Mouse (Mus musculus): ENCODE measurements around the gene Cisd2. TPM values are rescaled to one million over a fixed set of nuclear protein-coding genes. Genes with fewer than 3 reads are reported as not detected.

The Cisd2 gene
- polyA plus RNA-seq (2015; fragmentation: Nextera tagmentation; extraction: Ambion mirVana): 27.7 and 28.9 TPM in 2 replicates

DNA sequence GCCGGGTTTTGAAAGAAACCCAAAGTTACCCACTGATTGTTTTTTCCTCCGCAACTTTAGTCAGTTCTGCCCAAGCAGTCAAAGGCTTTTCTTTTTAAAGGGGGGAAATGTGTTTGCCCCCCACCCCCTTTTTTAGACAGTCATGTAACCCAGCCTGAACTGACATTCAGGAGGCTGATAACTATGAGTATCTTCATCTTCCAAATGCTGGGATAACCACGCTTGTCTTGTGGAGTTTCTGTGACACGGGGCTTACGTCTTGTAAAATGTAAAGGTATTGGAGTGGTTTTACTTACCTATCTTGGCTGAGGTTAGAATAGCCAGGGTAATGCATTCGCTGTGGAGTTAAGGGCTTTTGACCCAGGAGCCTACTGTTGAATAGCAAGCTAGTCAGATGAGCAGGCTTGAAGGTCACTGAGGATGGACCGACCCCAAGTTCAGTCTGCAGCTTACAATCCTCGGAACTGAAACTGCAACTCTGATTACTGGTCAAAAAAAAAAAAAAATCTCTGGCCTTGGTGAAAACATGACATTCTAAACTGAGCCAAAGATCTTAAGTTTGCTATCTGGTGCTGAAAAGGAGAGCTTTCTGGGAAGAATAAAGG lies at the start of gene Cisd2:
Cisd2 (minus strand) TSS at position 318 of the 605 bp plus-strand sequence.
- 1% methylated on average over 8 of the region's 8 CpGs for WGBS (ENCODE audit: insufficient replicate concordance)

DNA sequence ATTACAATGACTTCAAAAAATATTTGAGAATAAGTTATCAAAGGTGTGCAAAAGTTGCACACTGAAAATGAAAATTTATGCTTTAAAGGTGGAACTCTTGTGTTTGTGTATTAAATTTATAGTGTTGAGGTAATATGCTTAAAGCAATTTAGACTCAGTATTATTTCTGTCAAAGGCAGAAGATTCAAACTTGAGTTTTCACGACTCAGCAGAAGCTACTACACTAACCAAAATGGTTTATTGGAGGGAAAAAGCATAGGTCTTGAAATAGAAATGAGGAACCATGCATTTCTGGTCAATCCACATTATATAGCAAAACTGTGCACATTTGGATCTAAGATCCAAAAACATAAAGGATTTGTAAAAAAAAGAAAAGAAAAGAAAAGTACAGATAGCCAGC lies 47.1 kb upstream of the Cisd2 start:
- no peak overlapping the region for H3K27ac ChIP-seq (replicated peaks)
- no peaks in the 10 kb centered on the region for H3K9me3 ChIP-seq (replicated peaks)
- H3K4me2 ChIP-seq: no peak overlapping the region
- H3K36me3 ChIP-seq (replicated peaks): peaks cover 14% of the 10 kb centered on the region
- H3K4me1 ChIP-seq (replicated peaks): no peaks in the 10 kb centered on the region
- H3K9ac ChIP-seq: no peak overlapping the region
- WGBS (ENCODE audit: insufficient replicate concordance): 21% methylated on average over 1 of the region's 1 CpGs
- H3K4me3 ChIP-seq (replicated peaks): no peak overlapping the region
- ATAC-seq (ENCODE audit: insufficient read depth): no peak
- no peaks in the 10 kb centered on the region for H3K27me3 ChIP-seq

More for the DNA sequence above, at the start of gene Cisd2:
- Histone ChIP-seq H3K9me3 (replicated peaks) (no peaks in the 10 kb centered on the region), H3K4me1 (replicated peaks) (peaks cover 31% of the 10 kb centered on the region), H3K27me3 (no peaks in the 10 kb centered on the region), H3K36me3 (replicated peaks) (no peaks in the 10 kb centered on the region; the same call in 1 of the 2 replicates), H3K4me2 (peak within 1 kb of the TSS; percentile 86), H3K4me3 (replicated peaks) (peak within 1 kb of the TSS; percentile 78), H3K9ac (peak within 1 kb of the TSS; percentile 86), H3K27ac (replicated peaks) (peak within 1 kb of the TSS; percentile 91)
- ATAC-seq (ENCODE audit: insufficient read depth): no peak

DNA sequence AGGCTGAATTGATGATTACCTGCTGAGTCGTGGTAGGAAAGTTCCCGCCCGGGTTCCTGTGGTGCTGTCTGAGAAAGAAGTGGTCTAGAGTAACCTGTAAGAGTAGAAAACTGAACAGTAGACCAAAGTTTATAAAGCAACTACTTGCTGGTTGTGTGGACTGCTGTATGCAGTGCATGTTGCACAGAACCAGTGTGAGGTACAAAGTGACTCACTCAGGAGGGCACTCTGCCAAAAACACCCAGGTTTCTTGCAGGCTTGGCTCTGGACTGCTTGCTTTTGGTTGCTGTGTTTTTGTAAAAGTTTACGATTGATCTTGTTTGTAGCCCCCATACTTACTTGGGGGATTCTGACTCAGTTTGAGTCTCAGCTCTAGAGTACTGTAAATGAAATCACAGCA lies 46.2 kb upstream of the Cisd2 start:
- 44% methylated on average over 4 of the region's 4 CpGs for WGBS (ENCODE audit: insufficient replicate concordance)
- H3K36me3 ChIP-seq (replicated peaks): peaks cover 14% of the 10 kb centered on the region
- peak; percentile 36; the same call in 1 of the 2 replicates for ATAC-seq (ENCODE audit: insufficient read depth)

DNA sequence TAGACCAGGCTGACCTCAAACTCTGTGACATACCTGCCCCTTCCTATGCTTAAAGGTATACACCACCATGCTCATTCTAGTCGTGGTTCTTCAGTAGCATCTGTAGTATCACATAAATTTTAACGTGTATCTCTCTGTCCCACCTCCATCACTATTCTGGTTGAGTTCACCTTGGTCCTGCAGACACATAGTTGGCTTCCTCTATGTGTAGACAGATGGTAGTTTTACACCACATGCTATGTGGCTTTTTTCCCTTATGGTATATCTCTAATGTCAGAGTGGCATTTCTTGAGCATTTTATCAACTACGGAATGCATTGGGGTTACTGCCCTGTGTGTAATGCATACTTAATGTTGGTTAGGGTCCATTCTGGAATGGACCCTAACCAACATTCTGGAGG lies 45.4 kb upstream of the Cisd2 start:
- no peak overlapping the region for H3K9ac ChIP-seq
- no peaks in the 10 kb centered on the region for H3K4me1 ChIP-seq (replicated peaks)
- no peak overlapping the region for H3K4me3 ChIP-seq (replicated peaks)
- H3K27me3 ChIP-seq: no peaks in the 10 kb centered on the region
- no peaks in the 10 kb centered on the region for H3K9me3 ChIP-seq (replicated peaks)
- H3K27ac ChIP-seq (replicated peaks): no peak overlapping the region
- peaks cover 22% of the 10 kb centered on the region for H3K36me3 ChIP-seq (replicated peaks)
- 44% methylated on average over 3 of the region's 3 CpGs for WGBS (ENCODE audit: insufficient replicate concordance)
- no peak overlapping the region for H3K4me2 ChIP-seq
- no peak for ATAC-seq (ENCODE audit: insufficient read depth)

More for the DNA sequence above, 46.2 kb upstream of the Cisd2 start:
- no peaks in the 10 kb centered on the region for H3K27me3 ChIP-seq
- no peak overlapping the region for H3K4me2 ChIP-seq
- H3K4me3 ChIP-seq (replicated peaks): no peak overlapping the region
- no peak overlapping the region for H3K27ac ChIP-seq (replicated peaks)
- no peaks in the 10 kb centered on the region for H3K4me1 ChIP-seq (replicated peaks)
- H3K9me3 ChIP-seq (replicated peaks): no peaks in the 10 kb centered on the region
- no peak overlapping the region for H3K9ac ChIP-seq

DNA sequence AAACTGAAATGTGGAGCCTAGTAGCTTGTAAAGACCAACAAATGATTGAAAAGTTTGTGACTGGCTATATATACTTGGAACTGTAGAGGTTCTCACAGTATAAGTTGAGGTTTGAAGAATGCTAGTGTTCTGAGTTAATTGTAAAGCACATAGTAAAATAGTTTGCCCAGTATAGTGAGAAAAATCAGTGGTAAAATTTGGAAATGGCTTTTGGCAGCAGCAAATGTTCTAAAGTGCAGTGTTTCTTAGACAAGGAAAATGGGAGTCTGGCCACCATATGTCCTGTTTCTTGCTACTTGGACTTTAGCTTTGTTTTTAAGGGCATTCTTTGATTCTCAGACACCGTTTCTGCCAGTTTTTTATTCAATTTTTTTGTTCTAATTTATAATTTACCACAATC lies 44.7 kb upstream of the Cisd2 start:
- no peak overlapping the region for H3K9ac ChIP-seq
- H3K27me3 ChIP-seq: no peaks in the 10 kb centered on the region
- peaks cover 28% of the 10 kb centered on the region for H3K36me3 ChIP-seq (replicated peaks)
- no peak overlapping the region for H3K4me2 ChIP-seq
- 85% methylated on average over 1 of the region's 1 CpGs for WGBS (ENCODE audit: insufficient replicate concordance)
- no peaks in the 10 kb centered on the region for H3K4me1 ChIP-seq (replicated peaks)
- no peak for ATAC-seq (ENCODE audit: insufficient read depth)
- no peaks in the 10 kb centered on the region for H3K9me3 ChIP-seq (replicated peaks)
- H3K27ac ChIP-seq (replicated peaks): no peak overlapping the region
- H3K4me3 ChIP-seq (replicated peaks): no peak overlapping the region

DNA sequence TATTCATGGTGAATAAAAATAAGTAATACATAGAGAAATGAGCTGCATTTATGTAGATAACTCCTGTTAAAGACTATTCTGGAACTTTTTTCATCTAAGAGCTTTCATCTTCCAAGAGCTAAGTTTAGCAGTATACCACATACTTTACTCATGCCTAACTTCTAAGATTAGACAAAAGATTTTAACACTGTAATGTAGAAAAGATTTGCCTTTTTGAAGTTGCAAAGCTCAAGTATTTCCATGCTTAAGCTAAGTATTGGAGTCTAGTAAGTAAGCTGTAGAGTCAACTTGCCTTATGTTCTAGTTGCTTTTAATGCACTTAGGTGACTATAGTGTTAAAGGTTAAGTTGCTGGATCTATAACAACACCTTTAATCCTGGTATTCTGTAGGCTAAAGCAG lies 35.3 kb upstream of the Cisd2 start:
- Histone ChIP-seq H3K4me1 (replicated peaks) (no peaks in the 10 kb centered on the region), H3K27me3 (no peaks in the 10 kb centered on the region), H3K4me3 (replicated peaks) (no peak overlapping the region), H3K27ac (replicated peaks) (no peak overlapping the region), H3K4me2 (no peak overlapping the region), H3K9ac (no peak overlapping the region), H3K9me3 (replicated peaks) (no peaks in the 10 kb centered on the region), H3K36me3 (replicated peaks) (peaks cover 68% of the 10 kb centered on the region)
- no peak for ATAC-seq (ENCODE audit: insufficient read depth)

DNA sequence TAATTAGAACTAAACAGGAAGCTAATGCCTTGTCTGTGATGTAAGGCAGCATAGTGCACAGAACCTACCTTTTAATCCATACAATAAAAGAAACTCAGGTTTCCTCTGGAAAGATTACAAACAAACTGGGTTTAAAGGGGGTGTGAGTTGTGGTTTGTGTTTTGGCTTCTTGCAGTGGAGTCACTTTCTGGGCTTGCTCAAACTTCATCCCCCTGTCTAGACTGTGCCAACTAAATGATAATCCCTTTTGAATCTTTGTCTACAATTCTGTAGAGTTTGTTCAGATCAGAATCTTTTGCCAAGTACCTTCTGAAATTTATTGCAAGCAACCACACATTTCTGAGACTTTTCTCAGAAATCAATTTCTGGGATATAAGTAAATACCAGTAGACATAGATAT lies 21.2 kb upstream of the Cisd2 start:
- no peak overlapping the region for H3K9ac ChIP-seq
- ATAC-seq (ENCODE audit: insufficient read depth): no peak
- no peak overlapping the region for H3K4me2 ChIP-seq
- peaks cover 31% of the 10 kb centered on the region for H3K36me3 ChIP-seq (replicated peaks)
- H3K4me3 ChIP-seq (replicated peaks): no peak overlapping the region
- no peak overlapping the region for H3K27ac ChIP-seq (replicated peaks)
- peaks cover 21% of the 10 kb centered on the region for H3K4me1 ChIP-seq (replicated peaks)
- no peaks in the 10 kb centered on the region for H3K9me3 ChIP-seq (replicated peaks)
- no peaks in the 10 kb centered on the region for H3K27me3 ChIP-seq

DNA sequence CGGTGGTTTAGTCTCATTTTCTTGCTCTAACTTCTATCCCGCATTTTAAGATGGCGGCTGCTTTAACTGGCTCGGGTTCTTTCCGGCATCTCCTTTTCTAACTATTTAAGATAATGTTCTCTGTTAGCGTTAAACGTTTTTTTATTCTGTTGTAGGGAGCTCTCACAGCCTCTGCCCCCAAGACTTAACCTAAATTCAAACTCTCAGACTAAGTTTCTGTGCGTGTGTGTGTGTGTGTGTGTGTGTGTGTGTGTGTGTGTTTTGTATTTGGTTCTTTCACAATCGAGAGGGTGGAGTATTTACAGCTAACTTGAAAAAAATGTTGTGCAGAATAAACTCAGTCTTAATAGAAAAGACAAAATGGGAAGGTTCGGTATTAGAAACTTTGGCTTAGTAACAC lies 16.9 kb upstream of the Cisd2 start:
- WGBS (ENCODE audit: insufficient replicate concordance): 23% methylated on average over 10 of the region's 10 CpGs
- ATAC-seq (ENCODE audit: insufficient read depth): no peak
- Histone ChIP-seq H3K4me1 (replicated peaks) (peaks cover 34% of the 10 kb centered on the region), H3K4me3 (replicated peaks) (peak overlapping the region; percentile 87), H3K4me2 (peak overlapping the region; percentile 81), H3K9ac (peak overlapping the region; percentile 97), H3K36me3 (replicated peaks) (peaks cover 18% of the 10 kb centered on the region), H3K27me3 (no peaks in the 10 kb centered on the region), H3K9me3 (replicated peaks) (no peaks in the 10 kb centered on the region), H3K27ac (replicated peaks) (peak overlapping the region; percentile 100)

DNA sequence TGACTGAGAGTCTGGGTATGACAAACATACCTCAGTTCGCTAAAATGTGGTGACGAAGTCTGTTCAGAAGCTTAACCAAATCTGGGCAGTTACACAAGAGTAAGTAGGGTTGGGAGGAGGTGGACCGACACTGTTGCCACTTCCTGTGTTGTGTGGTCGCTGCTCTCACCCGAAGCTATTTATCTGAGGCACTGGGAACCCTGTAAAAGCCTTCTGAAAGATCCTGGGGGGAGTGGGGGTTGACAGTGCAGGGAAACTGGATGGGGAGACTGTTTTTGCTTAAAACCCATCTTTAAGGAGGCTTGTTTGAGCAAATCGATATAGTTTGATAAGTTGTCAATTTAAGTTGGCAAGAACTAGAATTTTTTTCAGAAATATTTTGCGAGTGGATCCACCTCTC lies 16.5 kb upstream of the Cisd2 start:
- WGBS (ENCODE audit: insufficient replicate concordance): 6% methylated on average over 7 of the region's 7 CpGs
- Histone ChIP-seq H3K36me3 (replicated peaks) (peaks cover 20% of the 10 kb centered on the region), H3K4me3 (replicated peaks) (peak overlapping the region; percentile 87), H3K9me3 (replicated peaks) (no peaks in the 10 kb centered on the region), H3K4me1 (replicated peaks) (peaks cover 34% of the 10 kb centered on the region), H3K27ac (replicated peaks) (peak overlapping the region; percentile 100), H3K4me2 (peak overlapping the region; percentile 81), H3K9ac (peak overlapping the region; percentile 97), H3K27me3 (no peaks in the 10 kb centered on the region)
- no peak for ATAC-seq (ENCODE audit: insufficient read depth)

DNA sequence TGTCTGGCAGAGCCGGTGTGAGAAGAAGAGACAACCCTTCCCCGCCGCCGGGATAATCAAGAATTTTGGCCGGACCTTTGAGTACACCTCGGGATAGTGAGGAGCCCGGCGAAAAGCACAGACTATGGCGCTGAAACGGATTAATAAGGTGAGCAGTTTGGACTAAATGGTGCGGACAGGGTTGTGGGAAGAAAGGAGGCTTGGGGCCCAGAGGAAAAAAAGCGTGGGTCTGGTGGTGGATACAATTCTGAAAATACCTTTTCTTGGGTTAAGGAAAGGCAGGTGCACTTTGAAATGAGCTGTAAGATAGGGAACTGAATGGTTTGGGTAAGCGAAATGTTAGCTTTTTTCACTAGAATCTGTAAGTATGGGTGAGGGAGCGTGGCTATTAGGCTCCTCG lies 15.9 kb upstream of the Cisd2 start:
- under 1% methylated on average over 15 of the region's 15 CpGs for WGBS (ENCODE audit: insufficient replicate concordance)
- H3K9ac ChIP-seq: peak overlapping the region; percentile 97
- peak overlapping the region; percentile 81 for H3K4me2 ChIP-seq
- peak overlapping the region; percentile 87 for H3K4me3 ChIP-seq (replicated peaks)
- peak overlapping the region; percentile 100 for H3K27ac ChIP-seq (replicated peaks)
- no peaks in the 10 kb centered on the region for H3K27me3 ChIP-seq
- ATAC-seq (ENCODE audit: insufficient read depth): no peak
- H3K4me1 ChIP-seq (replicated peaks): peaks cover 31% of the 10 kb centered on the region
- no peaks in the 10 kb centered on the region for H3K9me3 ChIP-seq (replicated peaks)
- H3K36me3 ChIP-seq (replicated peaks): peaks cover 18% of the 10 kb centered on the region

DNA sequence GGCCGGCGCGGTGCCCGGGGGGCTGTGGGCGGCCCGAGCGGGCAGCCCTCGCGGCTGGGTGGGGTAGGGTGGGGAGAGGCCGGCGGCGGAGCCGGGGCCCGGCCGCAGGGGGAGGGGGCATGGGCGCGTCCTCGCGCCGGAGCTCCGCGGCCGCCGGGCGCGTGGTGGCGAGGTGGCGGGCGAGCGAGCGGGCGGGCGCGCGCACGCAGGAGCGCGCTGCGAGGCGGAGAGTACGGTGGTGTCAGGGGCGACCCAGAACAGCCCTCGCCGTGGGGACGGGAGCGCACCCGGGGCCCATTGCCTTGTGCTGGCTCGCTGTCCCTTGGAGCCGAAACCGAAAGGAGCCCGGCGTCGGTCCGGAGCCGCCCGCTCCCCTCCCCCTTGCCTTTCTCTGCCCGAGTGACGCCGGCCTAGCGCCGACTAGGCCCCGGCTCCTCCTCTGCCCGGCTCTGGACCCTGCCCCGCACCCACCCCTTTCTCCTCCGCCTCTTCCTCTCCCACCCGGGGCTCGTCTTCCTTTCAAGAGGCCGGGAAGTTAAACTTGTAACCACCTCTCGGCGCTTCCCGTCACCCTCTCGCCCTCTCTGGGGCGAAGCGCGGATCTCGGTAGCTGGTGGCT lies 15.3 kb upstream of the Cisd2 start:
- Histone ChIP-seq H3K9ac (peak overlapping the region; percentile 97), H3K4me1 (replicated peaks) (peaks cover 31% of the 10 kb centered on the region), H3K27ac (replicated peaks) (peak overlapping the region; percentile 100), H3K4me2 (peak overlapping the region; percentile 81), H3K4me3 (replicated peaks) (peak overlapping the region; percentile 87), H3K9me3 (replicated peaks) (no peaks in the 10 kb centered on the region), H3K27me3 (no peaks in the 10 kb centered on the region), H3K36me3 (replicated peaks) (peaks cover 20% of the 10 kb centered on the region)
- 1% methylated on average over 59 of the region's 76 CpGs for WGBS (ENCODE audit: insufficient replicate concordance)
- peak; percentile 68 for ATAC-seq (ENCODE audit: insufficient read depth)

DNA sequence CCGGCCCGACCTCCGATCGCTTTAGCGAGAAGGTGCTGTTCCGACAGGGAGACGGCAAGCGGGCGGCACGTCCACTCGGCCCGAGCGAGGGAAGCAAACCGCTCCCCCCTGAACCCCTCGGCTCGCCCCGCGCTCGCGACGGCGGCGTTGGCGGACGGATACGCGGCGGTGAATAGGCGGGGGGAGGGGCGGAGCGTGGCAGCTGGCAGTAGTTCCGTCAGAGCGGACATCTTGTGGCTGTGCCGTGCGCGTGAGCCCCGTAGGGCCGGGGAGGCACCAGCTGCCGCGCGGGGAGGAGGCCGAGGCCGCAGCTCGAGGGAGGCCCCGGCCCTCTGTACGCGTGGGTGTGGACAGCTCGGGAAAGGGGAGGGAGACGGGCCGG lies 14.8 kb upstream of the Cisd2 start:
- Histone ChIP-seq H3K36me3 (replicated peaks) (peaks cover 19% of the 10 kb centered on the region), H3K4me1 (replicated peaks) (peaks cover 29% of the 10 kb centered on the region), H3K4me2 (peak overlapping the region; percentile 81), H3K9me3 (replicated peaks) (no peaks in the 10 kb centered on the region), H3K9ac (peak overlapping the region; percentile 97), H3K4me3 (replicated peaks) (peak overlapping the region; percentile 87), H3K27me3 (no peaks in the 10 kb centered on the region), H3K27ac (replicated peaks) (peak overlapping the region; percentile 100)
- WGBS (ENCODE audit: insufficient replicate concordance): under 1% methylated on average over 48 of the region's 50 CpGs
- ATAC-seq (ENCODE audit: insufficient read depth): peak; percentile 68

Measured in liver, embryonic 15.5 days (tissue).